Mouse (Mus musculus) midbrain, embryonic 15.5 days (tissue): ENCODE data around the gene Atf1. TPM values are rescaled to one million over a fixed set of nuclear protein-coding genes. Genes with fewer than 3 reads are reported as not detected.
"Not testable (repeated sequence)": the region's sequence is repeated elsewhere in the genome, so short reads cannot be mapped to it uniquely, and the experiment has no call there.

Source experiments
- ATAC-seq: fragments of 200-750 bp; cut with Nextera tagmentation; replicated peaks from 2 replicates; pipeline ENCODE4 v1.8.0; 2017; ENCODE audit warnings: moderate TSS enrichment
- H3K27ac ChIP-seq: fragments of 300-500 bp; sonication (generic); 2 replicates; pipeline ENCODE4 v1.5.1; 2015; ENCODE audit warnings: mild to moderate bottlenecking, inconsistent platforms
- H3K27me3 ChIP-seq: fragments of 300-500 bp; sonication (generic); replicated peaks from 2 replicates; pipeline ENCODE4 v1.6.1; 2015; ENCODE audit warnings: inconsistent platforms
- H3K36me3 ChIP-seq: fragments of 300-500 bp; sonication (generic); replicated peaks from 2 replicates; pipeline ENCODE4 v1.6.1; 2015; ENCODE audit warnings: inconsistent platforms
- H3K4me1 ChIP-seq: fragments of 300-500 bp; sonication (generic); 2 replicates; pipeline ENCODE4 v1.6.1; 2015; ENCODE audit warnings: inconsistent platforms
- H3K4me2 ChIP-seq: fragments of 300-500 bp; sonication (generic); 2 replicates; pipeline ENCODE4 v1.6.1; 2015; ENCODE audit warnings: inconsistent platforms, mild to moderate bottlenecking, moderate library complexity
- H3K4me3 ChIP-seq: fragments of 300-500 bp; sonication (generic); 2 replicates; pipeline ENCODE4 v1.5.1; 2015; ENCODE audit warnings: mild to moderate bottlenecking, inconsistent platforms
- H3K9ac ChIP-seq: fragments of 300-500 bp; sonication (generic); 2 replicates; pipeline ENCODE4 v1.6.1; 2015; ENCODE audit warnings: mild to moderate bottlenecking, inconsistent platforms
- H3K9me3 ChIP-seq: fragments of 300-500 bp; sonication (generic); 2 replicates; pipeline ENCODE4 v1.6.1; 2016; ENCODE audit warnings: inconsistent platforms
- WGBS: fragments of 180-500 bp; shearing (Covaris S2); methylation state at CpG from one replicate; pipeline ENCODE4 v1.1.7; 2015; ENCODE audit warnings: mixed read lengths; 5-methylcytosine and 5-hydroxymethylcytosine counted together
- polyA plus RNA-seq: library from polyadenylated mRNA; unstranded; fragments of >200 nt; fragmentation: Nextera tagmentation; extraction: Ambion mirVana; gene quantifications from 2 replicates; pipeline ENCODE4 v1.2.1, GENCODE M21; 2015

Gene Atf1
- polyA plus RNA-seq, 1 experiment from 2014 or later = 16.0 TPM

GRCm38 (mm10) chr15:100303428-100304018 is 75.9 kb downstream of the Atf1 start:
- Histone ChIP-seq H3K9me3 (no peaks in the 10 kb centered on the region), H3K27ac (peak overlapping the region; percentile 88), H3K9ac (peak overlapping the region; percentile 65), H3K4me3 (peak overlapping the region; percentile 56), H3K4me1 (peaks cover 15% of the 10 kb centered on the region), H3K4me2 (peak overlapping the region; percentile 80), H3K36me3 (no peaks in the 10 kb centered on the region), H3K27me3 (no peaks in the 10 kb centered on the region)
- ATAC-seq = no peak
- 49% methylated on average over 8 of the region's 8 CpGs for WGBS

- no peaks in the 10 kb centered on the region for H3K9me3 ChIP-seq
- ATAC-seq = peak; percentile 87
- H3K27me3 ChIP-seq = no peaks in the 10 kb centered on the region
- no peaks in the 10 kb centered on the region for H3K36me3 ChIP-seq
- H3K4me2 ChIP-seq = peak within 1 kb of the TSS; percentile 80
- peaks cover 15% of the 10 kb centered on the region for H3K4me1 ChIP-seq
- H3K9ac ChIP-seq = peak within 1 kb of the TSS; percentile 65
- 3% methylated on average over 25 of the region's 30 CpGs for WGBS
- peak within 1 kb of the TSS; percentile 56 for H3K4me3 ChIP-seq
- H3K27ac ChIP-seq = peak within 1 kb of the TSS; percentile 88
These were observed 76.7 kb downstream of the Atf1 start, which contains the start of gene Mettl7a1 for GRCm38 (mm10) chr15:100304019-100304991. Gene Mettl7a1, plus strand, starts transcription at chr15:100304140.

- WGBS = 91% methylated on average over 2 of the region's 2 CpGs
- no peaks in the 10 kb centered on the region for H3K27me3 ChIP-seq
- no peak overlapping the region for H3K4me3 ChIP-seq
- H3K4me1 ChIP-seq = peaks cover 15% of the 10 kb centered on the region
- H3K9ac ChIP-seq = no peak overlapping the region
- no peaks in the 10 kb centered on the region for H3K9me3 ChIP-seq
- H3K4me2 ChIP-seq = no peak overlapping the region
- no peaks in the 10 kb centered on the region for H3K36me3 ChIP-seq
- no peak for ATAC-seq
- no peak overlapping the region for H3K27ac ChIP-seq
These were observed 78.6 kb downstream of the Atf1 start for GRCm38 (mm10) chr15:100306201-100306600.

- H3K4me3 ChIP-seq, H3K9me3 ChIP-seq, H3K27ac ChIP-seq, ATAC-seq, H3K9ac ChIP-seq, H3K36me3 ChIP-seq, H3K4me2 ChIP-seq, H3K27me3 ChIP-seq: not testable (repeated sequence)
- WGBS = 47% methylated on average over 11 of the region's 11 CpGs
- peaks cover 15% of the 10 kb centered on the region for H3K4me1 ChIP-seq
These were observed 79.9 kb downstream of the Atf1 start for GRCm38 (mm10) chr15:100307438-100308096.

Other genes starting within 250 kb of the Atf1 start
- 18.9 and 20.2 TPM in 2 replicates for gene Dip2b, start 189.2 kb upstream of the Atf1 start, polyA plus RNA-seq
- not detected in 2 replicates for gene Tmprss12, start 53.0 kb downstream of the Atf1 start, polyA plus RNA-seq
- gene Mettl7a1, start 76.3 kb downstream of the Atf1 start, polyA plus RNA-seq = 3.2 and 4.3 TPM in 2 replicates
- gene Mettl7a3, start 107.1 kb downstream of the Atf1 start, polyA plus RNA-seq = not detected in 2 replicates
- gene Methig1, start 125.3 kb downstream of the Atf1 start, polyA plus RNA-seq = 0.11 and 0.13 TPM in 2 replicates
- not detected in 2 replicates for gene Mettl7a2, start 125.4 kb downstream of the Atf1 start, polyA plus RNA-seq
- gene Higd1c, start 136.7 kb downstream of the Atf1 start, polyA plus RNA-seq = not detected in 2 replicates
- gene Gm5475, start 194.3 kb downstream of the Atf1 start, polyA plus RNA-seq = 0.09 TPM in 2 replicates
- gene Slc11a2, start 197.3 kb downstream of the Atf1 start, polyA plus RNA-seq = 28.0 and 31.0 TPM in 2 replicates
- gene Letmd1, start 241.2 kb downstream of the Atf1 start, polyA plus RNA-seq = 57.0 and 59.5 TPM in 2 replicates